Mouse (Mus musculus) cerebellum, adult 18-20 months (tissue): ENCODE results near the gene Lce1h.

Experiments used
- DNase-seq, 2 experiments: peaks; one replicate each; pipeline ENCODE4 v3.0.0; 2021

Gene Lce1h

DNA sequence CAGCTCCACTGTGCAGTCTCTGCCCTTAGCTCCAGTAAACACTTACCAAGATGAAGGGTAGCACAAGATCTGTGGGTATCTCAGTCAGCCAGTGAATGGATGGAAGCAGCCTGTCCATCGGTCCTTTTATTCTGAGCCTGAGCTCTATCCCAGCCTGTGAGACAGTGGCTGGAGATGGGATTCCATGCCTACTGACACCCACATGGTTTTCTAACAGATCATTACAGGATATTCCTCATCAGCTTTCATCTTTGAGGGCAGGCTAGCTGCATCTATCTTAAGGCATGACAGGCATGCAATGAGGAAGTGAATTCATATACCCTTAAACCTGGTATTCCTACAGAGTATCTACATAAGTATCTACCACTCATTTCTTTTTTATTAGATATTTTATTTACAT lies at the start of gene Lce1h:
Gene Lce1h, minus strand, starts transcription at position 101 of the 400 bp plus-strand sequence.
- DNase-seq, result no peak

DNA sequence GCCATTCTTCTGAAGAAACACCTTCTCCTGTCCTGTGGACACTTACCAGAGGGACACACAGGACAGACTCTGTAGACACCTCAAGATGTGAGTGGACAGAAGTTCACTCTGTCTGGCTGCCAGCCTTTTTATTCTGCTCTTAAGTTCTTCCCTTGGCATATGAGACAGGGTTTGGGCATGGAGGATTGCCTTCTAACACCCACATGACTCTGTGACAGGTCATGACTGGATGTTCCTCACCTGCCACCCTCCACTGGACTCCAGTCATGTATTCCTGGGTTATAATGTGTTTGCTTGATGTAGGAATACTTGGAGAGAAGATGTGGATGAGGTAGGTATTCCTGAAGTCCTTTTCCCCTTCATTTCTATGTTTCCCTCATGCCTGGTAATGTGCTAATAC lies 42.9 kb upstream of the Lce1h start, which contains the start of gene Lce1k:
Gene Lce1k, minus strand, starts transcription at position 101 of the 400 bp plus-strand sequence.
- no peak for DNase-seq

DNA sequence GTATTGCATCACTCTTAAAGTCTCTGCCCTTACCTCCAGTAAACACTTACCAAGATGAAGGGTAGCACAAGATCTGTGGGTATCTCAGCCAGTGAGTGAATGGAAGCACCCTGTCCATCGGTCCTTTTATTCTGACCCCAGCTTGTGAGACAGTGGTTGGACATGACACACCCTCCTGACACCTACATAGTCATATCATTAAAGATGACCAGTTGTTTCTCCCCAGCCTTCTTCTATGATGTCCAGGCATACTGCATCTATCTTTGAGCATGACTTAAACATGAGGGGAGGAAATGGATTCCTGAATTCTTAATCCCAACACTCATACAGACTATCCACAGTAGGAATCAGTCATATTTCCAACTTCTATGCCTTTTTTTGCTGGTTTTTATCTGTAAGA lies 25.5 kb upstream of the Lce1h start, which contains the start of gene Lce1j:
Gene Lce1j, minus strand, starts transcription at position 101 of the 400 bp plus-strand sequence.
- DNase-seq, result no peak

DNA sequence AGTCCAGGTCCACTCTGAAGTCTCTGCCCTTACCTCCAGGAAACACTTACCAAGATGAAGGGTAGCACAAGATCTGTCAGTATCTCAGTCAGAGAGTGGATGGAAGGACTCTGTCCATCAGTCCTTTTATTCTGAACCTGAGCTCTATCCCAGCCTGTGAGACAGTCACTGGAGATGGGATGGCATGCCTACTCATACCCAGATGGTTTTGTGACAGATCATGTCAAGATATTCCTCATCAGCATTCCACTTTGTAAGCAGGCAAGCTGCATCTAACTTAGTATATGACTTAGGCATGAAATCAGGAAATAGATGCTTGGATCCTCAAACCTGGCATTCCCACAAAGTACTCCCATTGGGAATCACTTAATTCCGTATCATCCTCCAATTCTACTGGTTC lies 13.9 kb upstream of the Lce1h start, which contains the start of gene Lce1i:
Gene Lce1i, minus strand, starts transcription at position 101 of the 400 bp plus-strand sequence.
- DNase-seq, result no peak

DNA sequence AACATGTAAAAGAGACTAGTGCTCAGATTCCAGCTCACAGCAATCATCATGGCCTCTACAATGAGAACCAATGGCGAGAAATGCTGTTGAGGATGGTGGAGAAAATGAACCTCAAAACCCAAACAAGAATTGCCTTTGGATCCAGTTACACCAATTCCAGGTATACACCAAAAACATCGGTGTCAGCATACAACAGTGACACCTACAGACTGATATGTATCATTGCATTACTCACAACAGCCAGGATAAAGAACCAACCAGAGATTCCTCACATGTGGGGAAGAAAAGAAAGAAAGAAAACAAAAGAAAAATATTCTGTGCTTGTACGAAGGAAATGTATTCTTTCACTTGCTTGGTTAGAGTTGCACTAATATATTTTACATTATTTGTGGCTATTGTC lies 6.7 kb upstream of the Lce1h start:
- no peak for DNase-seq

DNA sequence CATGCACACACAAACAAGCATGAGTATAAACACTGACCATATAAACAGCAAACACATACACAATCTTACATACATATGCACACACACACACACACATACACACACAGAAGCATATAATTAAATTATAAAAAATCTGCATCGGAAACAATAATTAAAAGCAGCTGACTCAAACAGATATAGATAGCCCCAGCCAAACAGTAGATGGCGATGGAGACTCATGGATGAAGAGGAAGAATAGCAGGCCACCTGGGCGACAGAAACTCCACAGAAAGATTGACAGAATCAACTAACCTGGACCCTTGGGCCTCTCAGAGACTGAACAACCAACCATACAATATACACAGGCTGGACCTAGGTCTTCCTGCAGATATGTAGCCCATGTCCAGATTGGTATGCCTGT lies 11.7 kb downstream of the Lce1h start:
- DNase-seq, result no peak

DNA sequence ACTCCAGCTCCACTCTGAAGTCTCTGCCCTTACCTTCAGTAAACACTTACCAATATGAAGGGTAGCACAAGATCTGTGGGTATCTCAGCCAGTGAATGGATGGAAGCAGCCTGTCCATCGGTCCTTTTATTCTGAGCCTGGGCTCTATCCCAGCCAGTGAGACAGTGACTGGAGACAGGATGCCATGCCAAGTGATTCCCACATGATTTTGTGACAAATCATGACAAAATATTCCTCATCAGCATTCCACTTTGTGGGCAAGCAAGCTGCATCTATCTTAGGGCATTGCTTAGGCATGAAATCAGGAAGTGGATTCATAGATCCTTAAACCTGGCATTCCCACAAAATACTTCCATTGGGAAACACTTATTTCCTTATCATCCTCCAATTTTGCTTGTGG lies 12.6 kb downstream of the Lce1h start, which contains the start of gene Lce1g:
Gene Lce1g, minus strand, starts transcription at position 101 of the 400 bp plus-strand sequence.
- no peak for DNase-seq

- no peak for DNase-seq
Observed at GRCm38 (mm10) chr3:92738996-92739395, 25.9 kb downstream of the Lce1h start, which contains the start of gene Gm38119. TSS of gene Gm38119 (minus strand) at chr3:92739096.

DNA sequence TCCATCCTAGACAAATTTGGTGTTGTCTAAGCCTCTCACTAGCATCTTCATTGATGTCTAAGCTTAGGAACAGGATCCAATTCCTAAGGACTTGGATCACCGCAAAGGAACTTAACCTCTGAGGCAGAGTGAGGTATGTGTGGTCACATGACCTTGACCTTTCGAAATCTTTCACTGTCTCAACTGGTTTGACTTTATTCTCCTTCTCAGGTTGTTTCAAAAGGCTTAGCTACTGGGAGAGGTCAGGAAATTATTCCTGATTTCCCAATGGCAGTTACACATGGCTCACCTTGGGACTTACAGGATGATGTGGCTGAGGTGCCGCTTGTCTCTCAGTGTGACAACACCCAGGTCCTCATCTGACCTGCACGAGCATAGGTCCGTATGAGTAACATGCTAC lies 42.2 kb downstream of the Lce1h start:
- no peak for DNase-seq

DNA sequence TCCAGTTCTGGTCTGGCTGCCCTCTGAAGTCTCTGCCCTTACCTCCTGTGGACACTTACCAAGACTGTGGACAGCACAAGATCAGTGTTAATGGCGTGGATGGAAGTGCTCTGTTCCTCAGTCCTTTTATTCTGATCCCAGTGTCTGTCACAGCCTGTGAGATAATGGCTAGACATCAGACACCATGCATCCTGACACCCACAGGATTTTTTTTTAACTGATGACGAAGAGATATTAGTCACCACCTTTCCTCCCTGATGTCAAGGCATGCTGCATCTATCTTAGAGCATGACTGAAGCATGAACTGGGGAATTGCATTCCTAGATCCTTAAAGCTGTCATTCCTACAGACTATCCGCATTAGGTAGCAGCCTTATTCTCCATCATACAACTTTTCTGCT lies 44.6 kb downstream of the Lce1h start, which contains the start of gene Lce1f:
Gene Lce1f, minus strand, starts transcription at position 101 of the 400 bp plus-strand sequence.
- DNase-seq, result no peak

- no peak for DNase-seq
Observed at GRCm38 (mm10) chr3:92715122-92715521, 49.7 kb downstream of the Lce1h start.
